Mouse (Mus musculus) thymus, postnatal 10 days (tissue): ENCODE data around the gene Abcc2.

ENCODE experiments used
- DNase-seq, 2 experiments: peaks; one replicate each; pipeline ENCODE4 v3.0.0; 2021; ENCODE audit warnings: low spot score in 2 of 2

The Abcc2 gene

DNA sequence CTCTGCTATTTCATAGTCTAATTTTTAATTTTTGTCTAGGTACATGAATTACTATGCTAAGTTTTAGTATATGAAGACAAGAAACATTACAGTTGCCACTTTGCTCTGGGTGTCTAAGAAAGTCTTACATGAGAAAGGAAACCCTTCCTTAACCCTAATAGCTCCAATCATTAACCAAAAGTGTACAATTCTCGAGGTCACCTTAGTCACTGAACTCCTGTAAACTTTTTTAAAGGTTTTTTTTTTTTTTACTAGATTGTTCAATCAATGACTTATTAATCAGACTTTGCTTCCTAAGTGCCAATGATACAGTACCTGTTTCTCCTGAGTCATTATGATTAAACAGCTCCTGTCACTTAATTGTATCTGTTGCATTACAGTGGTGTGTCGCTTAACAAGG lies 4.7 kb upstream of the Abcc2 start:
- no peak for DNase-seq

GRCm38 (mm10) chr19:43780391-43780790 lies 1.6 kb upstream of the Abcc2 start:
- DNase-seq, result no peak

- no peak for DNase-seq
Measured at GRCm38 (mm10) chr19:43784761-43785160, 2.8 kb downstream of the Abcc2 start.

DNA sequence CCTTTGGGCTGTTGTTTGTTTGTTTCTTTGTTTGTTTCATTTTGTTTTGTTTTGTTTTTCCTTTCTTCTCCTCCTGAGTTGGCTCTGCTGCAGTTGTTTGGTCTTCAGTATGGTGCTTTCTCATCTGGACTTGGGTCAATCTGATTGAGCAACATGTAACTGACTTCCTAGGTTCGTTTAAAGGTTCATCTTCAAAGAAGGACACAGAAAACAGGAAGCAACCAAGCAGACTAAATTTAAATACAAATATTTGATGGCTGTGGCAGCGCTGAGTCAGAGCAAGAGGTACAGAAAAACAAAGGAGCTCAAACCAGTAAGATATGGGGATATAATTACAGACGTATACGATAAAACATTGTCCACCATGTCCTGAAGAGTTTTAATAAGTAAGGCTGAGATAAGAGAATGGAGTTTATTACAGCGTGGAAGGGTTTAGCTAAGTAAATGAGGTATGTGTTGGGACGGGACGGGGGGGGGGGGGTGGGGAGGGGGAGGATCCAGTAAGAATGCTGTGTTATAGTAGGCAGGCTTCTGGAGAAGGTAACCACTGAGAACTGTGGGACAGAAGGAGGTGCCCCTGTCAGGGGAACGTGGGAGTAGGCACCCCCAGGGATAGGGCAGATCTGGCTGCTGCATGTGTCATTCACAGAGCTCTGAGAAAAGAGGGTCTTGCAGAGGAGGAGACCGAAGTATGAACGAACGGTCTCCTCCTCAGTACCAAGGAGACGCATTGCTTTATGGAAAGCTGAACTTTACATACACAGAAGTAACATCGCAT lies 4.4 kb downstream of the Abcc2 start:
- DNase-seq, result no peak

GRCm38 (mm10) chr19:43789817-43790216 lies 7.8 kb downstream of the Abcc2 start:
- no peak for DNase-seq

GRCm38 (mm10) chr19:43792537-43792936 lies 10.5 kb downstream of the Abcc2 start:
- DNase-seq, result no peak

GRCm38 (mm10) chr19:43793951-43794350 lies 12.0 kb downstream of the Abcc2 start:
- no peak for DNase-seq

- no peak for DNase-seq
Measured at GRCm38 (mm10) chr19:43795511-43795910, 13.5 kb downstream of the Abcc2 start.

GRCm38 (mm10) chr19:43797216-43797615 lies 15.2 kb downstream of the Abcc2 start:
- no peak for DNase-seq

- DNase-seq, result no peak
Measured at GRCm38 (mm10) chr19:43801427-43802051, 19.5 kb downstream of the Abcc2 start.

DNA sequence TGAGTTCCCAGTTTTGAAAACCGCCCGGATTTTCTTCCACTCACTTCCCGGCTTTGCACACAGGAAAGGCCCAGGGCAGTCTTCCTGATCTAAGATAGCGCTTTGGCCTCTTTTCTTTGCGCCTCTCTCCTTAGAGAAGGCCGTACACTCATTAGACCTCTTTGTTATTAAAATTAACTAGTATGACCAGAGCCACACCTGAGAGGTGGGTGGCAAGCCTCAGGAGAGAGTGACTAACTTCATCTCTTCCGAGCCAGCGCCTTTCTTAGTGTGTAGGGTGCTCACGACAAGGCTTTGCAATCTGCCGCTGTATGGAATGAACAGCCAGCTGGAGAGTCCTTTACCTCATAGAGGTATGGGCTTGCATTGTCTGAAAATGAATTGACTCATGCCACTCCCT lies 21.9 kb downstream of the Abcc2 start:
- DNase-seq, result no peak

- DNase-seq, result no peak
Measured at GRCm38 (mm10) chr19:43809331-43809730, 27.3 kb downstream of the Abcc2 start.

GRCm38 (mm10) chr19:43811419-43811818 lies 29.4 kb downstream of the Abcc2 start:
- DNase-seq, result no peak

- no peak for DNase-seq
Measured at GRCm38 (mm10) chr19:43813315-43813714, 31.3 kb downstream of the Abcc2 start.

GRCm38 (mm10) chr19:43815661-43816414 lies 33.8 kb downstream of the Abcc2 start:
- no peak for DNase-seq

GRCm38 (mm10) chr19:43826855-43827254 lies 44.9 kb downstream of the Abcc2 start:
- no peak for DNase-seq

- DNase-seq, result peak; percentile 9 to 71
Measured at GRCm38 (mm10) chr19:43832425-43833069, 50.6 kb downstream of the Abcc2 start.

DNA sequence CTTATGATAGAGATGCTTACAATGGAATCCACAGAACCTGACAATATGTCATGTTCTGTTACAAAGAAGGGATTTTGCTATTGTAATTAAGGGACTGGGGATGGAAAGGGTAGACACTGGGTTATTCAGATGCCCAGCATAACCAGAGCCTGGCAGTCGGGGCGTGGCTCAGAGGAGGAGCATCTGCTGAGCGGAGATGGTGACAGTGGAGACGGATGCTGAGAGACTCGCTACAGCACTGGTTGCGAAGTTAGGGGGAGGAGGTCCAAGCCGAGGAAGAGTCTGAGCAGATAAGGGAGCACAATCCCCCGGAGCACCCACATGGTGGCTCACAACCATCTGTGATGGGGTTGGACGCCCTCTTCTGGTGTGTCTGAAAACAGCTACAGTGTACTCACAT lies 61.2 kb downstream of the Abcc2 start:
- no peak for DNase-seq

DNA sequence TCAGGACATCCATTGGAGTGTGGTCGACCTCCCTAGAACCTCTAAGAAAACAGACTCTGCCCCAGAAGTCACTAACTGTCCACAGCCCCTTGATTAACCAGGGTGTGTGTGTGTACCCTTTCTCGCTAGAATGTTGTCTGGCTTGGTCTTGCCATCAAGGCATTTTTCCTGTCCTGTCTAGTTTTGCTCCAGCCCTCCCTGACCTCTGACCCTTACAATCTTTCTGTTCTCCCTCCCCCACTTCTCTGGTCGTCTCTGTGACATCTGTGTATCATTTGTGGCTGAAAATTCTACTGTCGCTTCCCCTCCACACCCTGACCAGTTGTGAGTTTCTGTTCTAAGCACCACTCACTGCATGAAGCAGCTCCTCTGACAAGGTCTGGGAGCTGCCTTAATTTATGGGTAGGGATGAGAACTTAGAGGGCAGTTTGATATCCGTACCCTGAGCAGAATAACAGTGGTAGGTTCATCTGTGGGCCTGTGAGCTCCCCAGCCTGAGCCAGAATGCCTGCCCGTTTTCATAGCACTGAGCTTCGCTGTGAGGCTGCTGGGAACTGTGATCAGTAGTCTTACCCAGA lies 63.4 kb downstream of the Abcc2 start:
- DNase-seq, result no peak

DNA sequence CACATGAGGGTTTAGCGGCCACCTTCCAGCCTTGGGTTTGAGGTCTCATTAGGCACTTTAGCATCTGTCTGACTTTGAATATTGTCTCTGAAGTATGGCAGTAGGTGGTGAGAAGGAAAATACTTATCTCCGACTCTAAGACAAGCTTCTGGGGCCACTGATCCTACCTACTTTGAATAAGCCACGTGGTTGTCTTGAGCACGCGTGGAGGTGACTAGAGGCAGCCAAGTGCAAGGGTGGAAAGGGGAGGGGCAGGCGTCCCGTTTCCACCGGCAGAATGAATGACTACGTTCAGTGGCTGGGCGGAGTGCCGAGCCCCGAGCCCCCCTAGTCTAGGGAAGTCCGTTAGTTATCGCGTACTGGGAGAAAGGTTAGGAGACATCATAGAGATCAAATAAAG lies 65.1 kb downstream of the Abcc2 start:
- no peak for DNase-seq

GRCm38 (mm10) chr19:43847966-43848365 lies 66.0 kb downstream of the Abcc2 start:
- DNase-seq, result no peak

GRCm38 (mm10) chr19:43850026-43850425 lies 68.0 kb downstream of the Abcc2 start:
- no peak for DNase-seq
